Mouse (Mus musculus) cortical plate, adult 2 months (tissue): ENCODE data around the gene Pdk3.

Experiments
- CTCF ChIP-seq: fragments of 200-500 bp; IDR thresholded peaks from 2 replicates; pipeline ENCODE4 v1.5.1; 2011; ENCODE audit warnings: mild to moderate bottlenecking, control low read depth, low read length; ENCODE audit not compliant: insufficient read depth; ENCODE audit errors: extremely low read depth
- POLR2A ChIP-seq: fragments of 200-500 bp; IDR thresholded peaks from 2 replicates; pipeline ENCODE4 v1.6.1; 2011; ENCODE audit warnings: mild to moderate bottlenecking, low read length, control low read depth; ENCODE audit not compliant: insufficient read depth; ENCODE audit errors: extremely low read depth

DNA sequence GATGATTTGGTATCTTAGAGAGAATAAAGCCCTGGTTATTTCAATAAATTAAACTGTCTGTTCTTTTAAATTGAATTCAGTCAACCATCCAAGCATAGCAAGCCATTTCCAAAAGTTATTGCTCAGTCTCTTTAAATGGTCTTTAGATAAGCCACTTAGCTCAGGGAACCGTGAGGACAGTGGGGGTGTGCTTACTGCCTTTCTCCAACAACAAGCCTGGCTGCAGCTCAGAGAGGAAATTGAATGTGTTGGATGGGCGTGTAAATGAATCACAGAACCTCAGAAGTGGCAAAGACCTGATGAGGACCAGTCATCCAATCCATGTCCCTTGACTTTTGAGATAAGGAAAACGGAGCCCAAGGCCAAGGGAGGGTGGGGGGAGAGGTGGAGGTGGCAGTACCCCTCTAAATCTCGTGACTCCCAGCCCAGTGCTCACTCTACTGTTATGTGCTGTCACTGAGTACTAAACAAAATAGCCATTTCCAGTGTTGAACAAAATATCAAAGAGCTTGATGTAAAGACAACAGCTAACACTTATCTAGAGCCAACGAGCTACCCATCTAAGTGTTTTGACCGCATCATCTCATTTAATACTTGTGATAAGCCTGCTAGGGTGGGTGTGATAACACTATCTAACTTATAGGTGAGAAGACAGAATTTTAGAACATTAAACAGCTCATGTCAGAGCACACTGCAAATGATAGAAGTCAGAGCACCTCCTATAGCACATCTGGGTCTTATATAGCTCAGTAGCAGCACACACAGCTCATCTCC, 98.8 kb downstream of the Pdk3 start:
- TF ChIP-seq CTCF: no peak
- no peak for TF ChIP-seq POLR2A
